Comparison of ENCODE assay signal across 8 mouse cellular contexts in the genomic region with DNA sequence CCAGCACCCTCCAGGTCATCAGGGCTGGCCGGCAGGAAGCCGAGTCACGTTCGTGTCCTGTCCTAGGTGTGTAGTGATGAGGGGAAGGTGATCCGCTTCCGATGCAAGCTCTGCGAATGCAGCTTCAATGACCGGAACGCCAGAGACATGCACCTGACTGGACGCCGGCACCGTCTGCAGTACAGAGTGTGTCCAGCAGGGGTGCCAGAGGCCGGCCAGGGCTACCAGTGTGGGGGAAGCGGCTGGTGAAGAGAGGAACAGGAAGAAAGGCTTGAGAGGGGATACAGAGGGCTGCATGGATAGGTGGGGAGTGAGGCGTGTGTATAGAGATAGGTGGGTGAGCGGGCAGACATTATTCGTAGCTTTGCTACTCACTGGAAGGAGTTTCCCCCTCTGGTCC. TPM values are rescaled to one million over a fixed set of nuclear protein-coding genes. Genes with fewer than 3 reads are reported as not detected.
A peak's percentile ranks its signal among the peaks of the same experiment; 100 is the strongest.
DNase-seq lines count a peak whose midpoint lies in the region; ATAC-seq lines count a peak whose summit lies in the region.

No protein-coding gene starts in this region.

- peaks cover 14% of the 10 kb centered on the region; the same call in 1 of the 2 replicates for H3K27me3 ChIP-seq in kidney, embryonic 14.5 days (ENCODE audit: control insufficient read depth, insufficient read depth, low read length)
- H3K27me3 ChIP-seq in liver, embryonic 16.5 days (ENCODE audit: control insufficient read depth, insufficient read depth, low read depth, low read length) = peaks cover 34% of the 10 kb centered on the region

- no peak overlapping the region for H3K4me3 ChIP-seq in kidney, embryonic 14.5 days (ENCODE audit: low read length)
- no peak overlapping the region for H3K4me3 ChIP-seq in liver, embryonic 16.5 days (ENCODE audit: low read depth, low read length)

- peak; percentile 56; the same call in 1 of the 2 replicates for ATAC-seq in kidney, embryonic 14.5 days (ENCODE audit: low FRiP score, low TSS enrichment)
- peak; percentile 27; the same call in 1 of the 2 replicates for ATAC-seq in liver, embryonic 16.5 days (ENCODE audit: low read depth)

- H3K36me3 ChIP-seq in kidney, embryonic 14.5 days (ENCODE audit: control insufficient read depth, insufficient read depth, low read length) = no peaks in the 10 kb centered on the region
- no peaks in the 10 kb centered on the region for H3K36me3 ChIP-seq in liver, embryonic 16.5 days (ENCODE audit: control insufficient read depth, insufficient read depth)

- no peak overlapping the region for H3K27ac ChIP-seq in kidney, embryonic 14.5 days (ENCODE audit: low read depth, low read length)
- no peak overlapping the region for H3K27ac ChIP-seq in liver, embryonic 16.5 days (ENCODE audit: low read length)

- peaks cover 5% of the 10 kb centered on the region; the same call in 1 of the 2 replicates for H3K4me1 ChIP-seq in kidney, embryonic 14.5 days (ENCODE audit: control insufficient read depth, insufficient read depth, low read length)
- H3K4me1 ChIP-seq in liver, embryonic 16.5 days (ENCODE audit: control insufficient read depth, low read depth, low read length) = no peaks in the 10 kb centered on the region; the same call in 1 of the 2 replicates

- no peak overlapping the region for H3K9ac ChIP-seq in kidney, embryonic 14.5 days (ENCODE audit: low read depth, low read length)
- H3K9ac ChIP-seq in liver, embryonic 16.5 days (ENCODE audit: low read depth, low read length) = no peak overlapping the region

- 6% methylated on average over 17 of the region's 17 CpGs for WGBS in kidney, embryonic 14.5 days
- 4% methylated on average over 17 of the region's 17 CpGs for WGBS in liver, embryonic 16.5 days (ENCODE audit: insufficient replicate concordance)

- H3K4me2 ChIP-seq in kidney, embryonic 14.5 days (replicated peaks; ENCODE audit: low read depth, low read length) = no peak overlapping the region
- no peak overlapping the region for H3K4me2 ChIP-seq in liver, embryonic 16.5 days (ENCODE audit: low read depth, low read length)

- H3K9me3 ChIP-seq in kidney, embryonic 14.5 days (ENCODE audit: control insufficient read depth, low read length) = no peaks in the 10 kb centered on the region
- H3K9me3 ChIP-seq in liver, embryonic 16.5 days (replicated peaks; ENCODE audit: control insufficient read depth, low read length) = no peaks in the 10 kb centered on the region

- peak; percentile 68 for DNase-seq in 416B (ENCODE audit: low read depth)
- DNase-seq in adrenal gland, adult 18-20 months (ENCODE audit: low spot score in 2 of 2) = peak; percentile 82 to 84
- peak; percentile 83 for DNase-seq in embryo, embryonic 10.5 days (ENCODE audit: low spot score)
- peak; percentile 58 for DNase-seq in heart, adult 8-10 months (ENCODE audit: low spot score)
- DNase-seq in neural tube, embryonic 10.5 days (ENCODE audit: extremely low spot score, low spot score) = peak; percentile 89
- DNase-seq in testis, postnatal 10 days (ENCODE audit: low spot score) = peak; percentile 93

RNA-seq across cellular contexts. Expression of gene Matk, which starts 8.1 kb away (rescaled TPM):
- 1 to 10 TPM in 1 of 2 experiments, under 1 TPM in 1; 0.76 to 1.7 TPM for total RNA-seq in adrenal gland, adult 18-20 months (2021)
- total RNA-seq in heart, adult 8-10 months (2022) = under 1 TPM; 0.26 to 0.75 (median 0.62) TPM
- polyA plus RNA-seq in kidney, embryonic 14.5 days (2014; fragmentation: Nextera tagmentation; extraction: Ambion mirVana) = 5.4 and 7.0 TPM in 2 replicates
- polyA plus RNA-seq in liver, embryonic 16.5 days (2015; fragmentation: Nextera tagmentation; extraction: Ambion mirVana) = 1.6 and 1.8 TPM in 2 replicates

RNA-seq across cellular contexts. Expression of gene Zfr2, which starts 11.6 kb away (rescaled TPM):
- total RNA-seq in adrenal gland, adult 18-20 months (2021) = 10 to 100 TPM; 16.2 to 17.6 TPM
- total RNA-seq in heart, adult 8-10 months (2022) = 1 to 10 TPM; 1.6 to 3.1 (median 2.7) TPM
- 4.5 and 4.7 TPM in 2 replicates for polyA plus RNA-seq in kidney, embryonic 14.5 days (2014; fragmentation: Nextera tagmentation; extraction: Ambion mirVana)
- polyA plus RNA-seq in liver, embryonic 16.5 days (2015; fragmentation: Nextera tagmentation; extraction: Ambion mirVana) = 0.59 and 1.1 TPM in 2 replicates

RNA-seq across cellular contexts. Expression of gene Atcay, which starts 14.0 kb away (rescaled TPM):
- 1 to 10 TPM; 2.7 to 3.5 TPM for total RNA-seq in adrenal gland, adult 18-20 months (2021)
- under 1 TPM in 1 of 4 experiments, not detected in 3; 0.63 TPM for total RNA-seq in heart, adult 8-10 months (2022)
- polyA plus RNA-seq in kidney, embryonic 14.5 days (2014; fragmentation: Nextera tagmentation; extraction: Ambion mirVana) = 0.19 and 0.23 TPM in 2 replicates
- polyA plus RNA-seq in liver, embryonic 16.5 days (2015; fragmentation: Nextera tagmentation; extraction: Ambion mirVana) = 0.02 and 0.04 TPM in 2 replicates

RNA-seq across cellular contexts. Expression of gene Mrpl54, which starts 22.1 kb away (rescaled TPM):
- 100 to 1,000 TPM; 105 to 111 TPM for total RNA-seq in adrenal gland, adult 18-20 months (2021)
- total RNA-seq in heart, adult 8-10 months (2022) = 100 to 1,000 TPM; 105 to 124 (median 112) TPM
- polyA plus RNA-seq in kidney, embryonic 14.5 days (2014; fragmentation: Nextera tagmentation; extraction: Ambion mirVana) = 240 and 276 TPM in 2 replicates
- polyA plus RNA-seq in liver, embryonic 16.5 days (2015; fragmentation: Nextera tagmentation; extraction: Ambion mirVana) = 80.0 and 88.1 TPM in 2 replicates

RNA-seq across cellular contexts. Expression of gene Apba3, which starts 22.2 kb away (rescaled TPM):
- total RNA-seq in adrenal gland, adult 18-20 months (2021) = 100 to 1,000 TPM; 104 to 123 TPM
- 100 to 1,000 TPM; 105 to 122 (median 112) TPM for total RNA-seq in heart, adult 8-10 months (2022)
- polyA plus RNA-seq in kidney, embryonic 14.5 days (2014; fragmentation: Nextera tagmentation; extraction: Ambion mirVana) = 51.4 and 52.7 TPM in 2 replicates
- polyA plus RNA-seq in liver, embryonic 16.5 days (2015; fragmentation: Nextera tagmentation; extraction: Ambion mirVana) = 24.2 and 26.3 TPM in 2 replicates

Comparison
In these comparisons a context has a peak if more than half of its experiments do, and no peak if none do; other contexts are left out.
1. RNA of gene Zfr2, which starts 11.6 kb away (total RNA-seq): 16.2 to 17.6 TPM in adrenal gland, adult 18-20 months; 1.6 to 3.1 TPM in heart, adult 8-10 months; every median in the first group is over 4 times any median in the second.
2. Peak in every context shown above with its lines, with median percentiles within 50 percentile points of each other: DNase-seq.